Mouse (Mus musculus) kidney, embryonic 16.5 days (tissue): ENCODE data around the gene Adam12. TPM values are rescaled to one million over a fixed set of nuclear protein-coding genes. Genes with fewer than 3 reads are reported as not detected.

Source experiments
- ATAC-seq: fragments of 200-750 bp; cut with Nextera tagmentation; 2 replicates; pipeline ENCODE4 v1.8.0; 2017; ENCODE audit warnings: moderate TSS enrichment; ENCODE audit not compliant: low FRiP score, low TSS enrichment
- H3K27ac ChIP-seq: fragments of 300-500 bp; sonication (generic); 2 replicates; pipeline ENCODE4 v1.5.1; 2014; ENCODE audit warnings: low read length
- H3K27me3 ChIP-seq: fragments of 300-500 bp; sonication (generic); 2 replicates; pipeline ENCODE4 v1.6.1; 2014; ENCODE audit warnings: low read length, control low read depth, mixed read lengths; ENCODE audit not compliant: insufficient read depth
- H3K36me3 ChIP-seq: fragments of 300-500 bp; sonication (generic); 2 replicates; pipeline ENCODE4 v1.6.1; 2014; ENCODE audit warnings: low read length, control low read depth, mixed read lengths; ENCODE audit not compliant: insufficient read depth
- H3K4me1 ChIP-seq: fragments of 300-500 bp; sonication (generic); 2 replicates; pipeline ENCODE4 v1.6.1; 2014; ENCODE audit warnings: low read length, control low read depth, mixed read lengths; ENCODE audit not compliant: insufficient read depth
- H3K4me2 ChIP-seq: fragments of 300-500 bp; sonication (generic); replicated peaks from 2 replicates; pipeline ENCODE4 v1.6.1; 2014; ENCODE audit warnings: low read depth, low read length
- H3K4me3 ChIP-seq: fragments of 300-500 bp; sonication (generic); 2 replicates; pipeline ENCODE4 v1.5.1; 2014; ENCODE audit warnings: mild to moderate bottlenecking, low read length
- H3K9ac ChIP-seq: fragments of 300-500 bp; sonication (generic); replicated peaks from 2 replicates; pipeline ENCODE4 v1.6.1; 2014; ENCODE audit warnings: low read length
- H3K9me3 ChIP-seq: fragments of 300-500 bp; sonication (generic); 2 replicates; pipeline ENCODE4 v1.6.1; 2016; ENCODE audit warnings: low read length, control low read depth
- whole genome bisulfite sequencing: fragments of 180-500 bp; shearing (Covaris S2); extraction: QIAGEN DNeasy Blood & Tissue Kit; methylation state at CpG from one replicate; pipeline ENCODE4 v1.1.7; 2014; 5-methylcytosine and 5-hydroxymethylcytosine counted together
- polyA plus RNA-seq: library from polyadenylated mRNA; unstranded; fragments of >200 nt; fragmentation: Nextera tagmentation; extraction: Ambion mirVana; gene quantifications from 2 replicates; pipeline ENCODE4 v1.2.1, GENCODE M21; 2015

Adam12 gene
- polyA plus RNA-seq, 1 experiment from 2014 or later, result 4.5 TPM

GRCm38 (mm10) chr7:133967906-133968305 lies 264.0 kb downstream of the Adam12 start:
- no peak overlapping the region for H3K9ac ChIP-seq
- no peaks in the 10 kb centered on the region for H3K36me3 ChIP-seq
- H3K4me1 ChIP-seq, result peaks cover 34% of the 10 kb centered on the region
- ATAC-seq, result no peak
- H3K9me3 ChIP-seq, result no peaks in the 10 kb centered on the region
- no peak overlapping the region for H3K27ac ChIP-seq
- WGBS, result 80% methylated on average over 5 of the region's 5 CpGs
- H3K4me3 ChIP-seq, result no peak overlapping the region
- H3K4me2 ChIP-seq, result no peak overlapping the region
- H3K27me3 ChIP-seq, result no peaks in the 10 kb centered on the region

- Histone ChIP-seq H3K36me3 (no peaks in the 10 kb centered on the region), H3K4me3 (no peak overlapping the region), H3K4me2 (0 out of 2 replicates have a peak overlapping the region, but pooled peaks have one; percentile 10), H3K27me3 (no peaks in the 10 kb centered on the region; the same call in 1 of the 2 replicates), H3K9ac (no peak overlapping the region), H3K9me3 (no peaks in the 10 kb centered on the region), H3K27ac (peak overlapping the region; percentile 37; the same call in 1 of the 2 replicates), H3K4me1 (peaks cover 21% of the 10 kb centered on the region; the same call in 1 of the 2 replicates)
- ATAC-seq, result peak; percentile 70
- 15% methylated on average over 8 of the region's 8 CpGs for WGBS
These were observed 268.4 kb downstream of the Adam12 start for GRCm38 (mm10) chr7:133963501-133963900.

GRCm38 (mm10) chr7:133959200-133959599 lies 272.7 kb downstream of the Adam12 start:
- 65% methylated on average over 4 of the region's 4 CpGs for WGBS
- Histone ChIP-seq H3K27me3 (no peaks in the 10 kb centered on the region; the same call in 1 of the 2 replicates), H3K4me2 (no peak overlapping the region), H3K4me1 (peaks cover 15% of the 10 kb centered on the region; the same call in 1 of the 2 replicates), H3K4me3 (no peak overlapping the region), H3K9me3 (no peaks in the 10 kb centered on the region), H3K36me3 (no peaks in the 10 kb centered on the region), H3K27ac (no peak overlapping the region), H3K9ac (no peak overlapping the region)
- ATAC-seq, result no peak

GRCm38 (mm10) chr7:133957873-133958272 lies 274.1 kb downstream of the Adam12 start:
- Histone ChIP-seq H3K9ac (no peak overlapping the region), H3K9me3 (no peaks in the 10 kb centered on the region), H3K36me3 (no peaks in the 10 kb centered on the region), H3K4me1 (0 out of 2 replicates have a peak, but pooled peaks cover 2% of the 10 kb centered on the region), H3K27me3 (no peaks in the 10 kb centered on the region; the same call in 1 of the 2 replicates), H3K27ac (no peak overlapping the region), H3K4me3 (no peak overlapping the region), H3K4me2 (no peak overlapping the region)
- 62% methylated on average over 2 of the region's 2 CpGs for WGBS
- ATAC-seq, result no peak

- H3K9ac ChIP-seq, result no peak overlapping the region
- no peaks in the 10 kb centered on the region for H3K9me3 ChIP-seq
- H3K4me2 ChIP-seq, result no peak overlapping the region
- no peaks in the 10 kb centered on the region for H3K27me3 ChIP-seq
- ATAC-seq, result no peak
- 43% methylated on average over 9 of the region's 9 CpGs for WGBS
- no peak overlapping the region for H3K4me3 ChIP-seq
- H3K4me1 ChIP-seq, result 0 out of 2 replicates have a peak, but pooled peaks cover 2% of the 10 kb centered on the region
- H3K27ac ChIP-seq, result no peak overlapping the region
- H3K36me3 ChIP-seq, result no peaks in the 10 kb centered on the region
These were observed 277.5 kb downstream of the Adam12 start for GRCm38 (mm10) chr7:133954111-133955091.

GRCm38 (mm10) chr7:133951777-133952545 lies 280.0 kb downstream of the Adam12 start:
- Histone ChIP-seq H3K27me3 (no peaks in the 10 kb centered on the region), H3K9ac (no peak overlapping the region), H3K27ac (no peak overlapping the region), H3K36me3 (no peaks in the 10 kb centered on the region), H3K4me1 (no peaks in the 10 kb centered on the region), H3K9me3 (no peaks in the 10 kb centered on the region), H3K4me2 (no peak overlapping the region), H3K4me3 (no peak overlapping the region)
- WGBS, result 81% methylated on average over 14 of the region's 14 CpGs
- no peak for ATAC-seq

GRCm38 (mm10) chr7:133947360-133947759 lies 284.6 kb downstream of the Adam12 start:
- Histone ChIP-seq H3K9me3 (no peaks in the 10 kb centered on the region), H3K36me3 (no peaks in the 10 kb centered on the region), H3K9ac (no peak overlapping the region), H3K27ac (no peak overlapping the region), H3K4me2 (no peak overlapping the region), H3K27me3 (no peaks in the 10 kb centered on the region), H3K4me1 (no peaks in the 10 kb centered on the region), H3K4me3 (no peak overlapping the region)
- no peak for ATAC-seq
- 74% methylated on average over 2 of the region's 2 CpGs for WGBS

- no peak overlapping the region for H3K27ac ChIP-seq
- WGBS, result 39% methylated on average over 2 of the region's 2 CpGs
- no peaks in the 10 kb centered on the region for H3K9me3 ChIP-seq
- H3K4me3 ChIP-seq, result no peak overlapping the region
- H3K9ac ChIP-seq, result no peak overlapping the region
- no peak for ATAC-seq
- H3K36me3 ChIP-seq, result no peaks in the 10 kb centered on the region
- H3K4me1 ChIP-seq, result no peaks in the 10 kb centered on the region
- no peaks in the 10 kb centered on the region for H3K27me3 ChIP-seq
- H3K4me2 ChIP-seq, result no peak overlapping the region
These were observed 285.1 kb downstream of the Adam12 start for GRCm38 (mm10) chr7:133946757-133947345.

GRCm38 (mm10) chr7:133946113-133946512 lies 285.8 kb downstream of the Adam12 start:
- 69% methylated on average over 4 of the region's 4 CpGs for WGBS
- Histone ChIP-seq H3K4me2 (no peak overlapping the region), H3K27ac (no peak overlapping the region), H3K36me3 (no peaks in the 10 kb centered on the region), H3K27me3 (no peaks in the 10 kb centered on the region), H3K9me3 (no peaks in the 10 kb centered on the region), H3K4me1 (no peaks in the 10 kb centered on the region), H3K9ac (no peak overlapping the region), H3K4me3 (no peak overlapping the region)
- no peak for ATAC-seq
